Mouse (Mus musculus) intestine, postnatal 0 days (tissue): ENCODE results near the gene Shkbp1. TPM values are rescaled to one million over a fixed set of nuclear protein-coding genes. Genes with fewer than 3 reads are reported as not detected.

Source experiments
- ATAC-seq: fragments of 200-750 bp; cut with Nextera tagmentation; 2 replicates; pipeline ENCODE4 v1.8.0; 2017; ENCODE audit warnings: mild to moderate bottlenecking, moderate TSS enrichment, moderate library complexity
- H3K27ac ChIP-seq: fragments of 300-500 bp; sonication (generic); 2 replicates; pipeline ENCODE4 v1.5.1; 2014; ENCODE audit warnings: mild to moderate bottlenecking, low read depth, low read length, moderate library complexity
- H3K27me3 ChIP-seq: fragments of 300-500 bp; sonication (generic); replicated peaks from 2 replicates; pipeline ENCODE4 v1.6.1; 2014; ENCODE audit warnings: low read length, mixed read lengths; ENCODE audit not compliant: control insufficient read depth, insufficient read depth
- H3K36me3 ChIP-seq: fragments of 300-500 bp; sonication (generic); 2 replicates; pipeline ENCODE4 v1.6.1; 2014; ENCODE audit warnings: mild to moderate bottlenecking, moderate library complexity; ENCODE audit not compliant: control insufficient read depth, insufficient read depth
- H3K4me1 ChIP-seq: fragments of 300-500 bp; sonication (generic); replicated peaks from 2 replicates; pipeline ENCODE4 v1.6.1; 2014; ENCODE audit warnings: antibody characterized with exemption, low read length, mixed read lengths; ENCODE audit not compliant: control insufficient read depth, insufficient read depth
- H3K4me2 ChIP-seq: fragments of 300-500 bp; sonication (generic); replicated peaks from 2 replicates; pipeline ENCODE4 v1.6.1; 2014; ENCODE audit warnings: low read depth, mild to moderate bottlenecking, moderate library complexity
- H3K4me3 ChIP-seq: fragments of 300-500 bp; sonication (generic); 2 replicates; pipeline ENCODE4 v1.5.1; 2014; ENCODE audit warnings: low read depth, low read length
- H3K9ac ChIP-seq: fragments of 300-500 bp; sonication (generic); 2 replicates; pipeline ENCODE4 v1.6.1; 2014; ENCODE audit warnings: mild to moderate bottlenecking, low read depth, low read length
- H3K9me3 ChIP-seq: fragments of 300-500 bp; sonication (generic); 2 replicates; pipeline ENCODE4 v1.6.1; 2016; ENCODE audit warnings: mixed run types; ENCODE audit not compliant: control insufficient read depth
- CTCF ChIP-seq: sonication (generic); IDR thresholded peaks from 2 replicates; pipeline ENCODE4 v1.5.1; 2016; ENCODE audit warnings: low read depth, mild to moderate bottlenecking, control low read depth, antibody characterized with exemption, moderate library complexity
- WGBS: fragments of 180-500 bp; shearing (Covaris S2); extraction: QIAGEN DNeasy Blood & Tissue Kit; methylation state at CpG from one replicate; pipeline ENCODE4 v1.1.7; 2014; 5-methylcytosine and 5-hydroxymethylcytosine counted together
- polyA plus RNA-seq: library from polyadenylated mRNA; unstranded; fragments of >200 nt; fragmentation: Nextera tagmentation; extraction: Ambion mirVana; gene quantifications from 2 replicates; pipeline ENCODE4 v1.2.1, GENCODE M21; 2015

The Shkbp1 gene
- polyA plus RNA-seq, 1 experiment from 2014 or later, result 26.9 TPM

DNA sequence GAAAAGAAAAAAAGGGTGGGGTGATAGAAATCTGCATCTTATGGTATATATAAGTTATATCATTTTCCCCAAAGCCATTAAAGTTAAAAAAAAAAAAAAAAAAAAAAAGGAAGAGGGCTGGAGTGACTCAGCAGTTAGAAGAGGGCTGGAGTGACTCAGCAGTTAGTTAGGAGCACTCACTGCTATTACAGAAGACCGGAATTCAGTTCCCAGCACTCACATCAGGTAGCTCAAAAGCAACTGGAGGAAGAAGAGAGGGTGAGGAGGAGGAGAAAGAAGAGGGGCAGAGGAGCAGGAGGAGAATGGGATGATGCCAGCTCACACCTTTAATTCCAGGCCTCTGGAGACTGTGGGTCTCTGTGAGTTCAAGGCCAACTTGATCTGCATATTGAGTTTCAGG, 27.4 kb upstream of the Shkbp1 start:
- no peak overlapping the region for H3K9ac ChIP-seq
- 79% methylated on average over 1 of the region's 1 CpGs for WGBS
- no peaks in the 10 kb centered on the region for H3K4me1 ChIP-seq
- ATAC-seq, result no peak
- no peaks in the 10 kb centered on the region for H3K9me3 ChIP-seq
- no peak overlapping the region for H3K4me3 ChIP-seq
- no peak overlapping the region for H3K27ac ChIP-seq
- no peaks in the 10 kb centered on the region for H3K36me3 ChIP-seq
- no peaks in the 10 kb centered on the region for H3K27me3 ChIP-seq
- H3K4me2 ChIP-seq, result no peak overlapping the region
- TF ChIP-seq CTCF, result no peak

DNA sequence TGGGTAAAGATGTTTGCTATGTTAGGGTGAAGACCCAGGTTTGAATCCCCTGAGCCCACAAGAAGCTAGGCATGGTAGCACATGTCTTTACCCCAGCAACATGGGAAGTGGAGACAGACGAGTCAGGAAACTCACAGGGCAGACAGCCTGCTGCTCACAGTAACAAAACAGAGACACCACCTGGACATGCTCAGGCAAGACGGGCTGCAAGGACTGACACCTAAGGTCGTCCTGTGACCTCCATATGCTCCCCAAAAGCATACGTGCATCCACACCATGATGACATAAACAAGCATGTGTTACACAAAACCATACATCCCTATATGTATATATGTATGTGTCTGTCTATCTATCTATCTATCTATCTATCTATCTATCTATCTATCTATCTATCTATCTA, 25.7 kb upstream of the Shkbp1 start:
- Histone ChIP-seq H3K27ac (no peak overlapping the region), H3K4me3 (no peak overlapping the region), H3K27me3 (peaks cover 9% of the 10 kb centered on the region; the same call in 1 of the 2 replicates), H3K9me3 (no peaks in the 10 kb centered on the region), H3K9ac (no peak overlapping the region), H3K4me2 (no peak overlapping the region), H3K4me1 (no peaks in the 10 kb centered on the region), H3K36me3 (no peaks in the 10 kb centered on the region)
- no peak for TF ChIP-seq CTCF
- 49% methylated on average over 4 of the region's 4 CpGs for WGBS
- ATAC-seq, result no peak

DNA sequence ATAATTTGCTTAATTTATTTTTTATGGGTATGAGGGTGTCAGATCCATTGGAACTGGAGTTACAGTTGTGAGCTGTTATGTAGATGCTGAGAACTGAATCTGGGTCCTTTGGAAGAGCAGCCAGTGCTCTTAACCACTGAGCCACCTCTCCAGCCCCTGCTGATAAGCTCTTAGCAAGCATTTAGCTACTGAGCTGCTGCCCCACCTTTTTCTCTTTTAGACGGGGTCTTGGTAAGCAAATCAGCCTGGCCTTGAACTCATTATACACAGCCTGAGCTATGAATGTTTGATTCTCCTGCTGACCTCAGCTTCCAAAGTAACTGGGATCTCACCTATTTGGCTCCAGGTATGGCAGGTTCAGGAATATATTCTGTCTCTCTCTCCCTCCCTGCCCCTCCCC, 25.2 kb upstream of the Shkbp1 start:
- 12% methylated on average over 1 of the region's 1 CpGs for WGBS
- Histone ChIP-seq H3K9ac (no peak overlapping the region), H3K9me3 (no peaks in the 10 kb centered on the region), H3K4me3 (no peak overlapping the region), H3K4me1 (no peaks in the 10 kb centered on the region), H3K27ac (no peak overlapping the region), H3K36me3 (no peaks in the 10 kb centered on the region), H3K27me3 (peaks cover 15% of the 10 kb centered on the region; the same call in 1 of the 2 replicates), H3K4me2 (no peak overlapping the region)
- TF ChIP-seq CTCF, result no peak
- ATAC-seq, result no peak

DNA sequence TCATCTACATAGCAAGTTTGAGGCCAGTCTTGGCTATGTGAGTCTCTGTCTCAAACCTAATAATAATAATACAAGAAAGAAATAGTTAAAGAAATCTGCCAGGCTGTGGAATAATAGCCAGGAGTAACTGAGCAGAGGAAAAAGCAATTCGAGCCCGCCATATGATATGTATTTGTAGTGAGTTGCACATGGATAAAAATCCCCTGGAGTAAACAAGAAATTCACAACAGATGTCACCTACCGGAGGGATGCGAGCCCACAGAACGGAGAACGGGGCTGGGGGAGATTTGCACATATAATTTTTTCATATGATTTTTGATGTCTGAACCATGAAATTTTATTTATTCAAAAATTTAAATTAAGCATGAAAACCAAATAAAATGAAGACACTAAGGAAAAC, 24.0 kb upstream of the Shkbp1 start:
- Histone ChIP-seq H3K4me1 (no peaks in the 10 kb centered on the region), H3K9me3 (no peaks in the 10 kb centered on the region), H3K27ac (no peak overlapping the region), H3K4me3 (no peak overlapping the region), H3K9ac (no peak overlapping the region), H3K36me3 (no peaks in the 10 kb centered on the region), H3K27me3 (peaks cover 24% of the 10 kb centered on the region), H3K4me2 (no peak overlapping the region)
- no peak for TF ChIP-seq CTCF
- WGBS, result 86% methylated on average over 6 of the region's 6 CpGs
- no peak for ATAC-seq

DNA sequence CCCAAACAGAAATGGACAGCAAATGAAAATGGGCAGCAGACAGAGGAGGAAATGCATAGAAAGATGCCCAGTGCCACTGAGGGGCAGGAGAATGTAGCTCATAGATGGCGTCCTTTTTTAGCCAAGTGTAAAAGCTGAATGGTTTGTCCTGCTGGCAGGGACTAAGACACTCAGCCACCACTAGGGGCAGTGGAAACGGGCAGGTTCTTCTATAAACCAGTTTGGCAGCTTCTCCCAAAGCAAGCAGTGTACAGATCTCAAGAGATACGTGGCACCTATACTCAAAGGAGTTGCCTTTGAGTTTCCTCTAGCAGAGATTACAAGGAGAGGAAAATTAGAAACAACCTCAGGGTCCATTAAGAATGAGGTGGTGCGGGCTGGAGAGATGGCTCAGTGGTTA, 22.6 kb upstream of the Shkbp1 start:
- WGBS, result 12% methylated on average over 4 of the region's 4 CpGs

DNA sequence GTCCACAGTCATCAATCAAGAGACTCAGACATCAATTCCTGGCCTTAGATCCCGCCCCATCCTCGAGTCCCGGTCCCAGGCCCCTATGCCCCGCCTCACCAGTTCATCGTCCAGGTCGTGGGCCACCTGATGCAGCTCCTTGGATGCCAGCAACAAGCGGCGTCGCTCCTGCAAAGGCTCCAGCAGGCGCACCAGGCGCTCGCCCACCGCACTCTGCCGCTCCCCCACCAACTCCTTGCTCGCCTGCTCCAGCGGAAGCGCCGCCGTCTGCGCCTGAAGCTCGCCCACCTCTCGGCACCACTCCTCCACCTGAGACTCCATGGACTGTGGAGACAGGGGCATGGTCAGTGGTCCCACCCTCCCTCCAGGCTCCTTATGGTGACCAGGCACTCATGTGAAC, 19.5 kb upstream of the Shkbp1 start:
- no peak overlapping the region for H3K27ac ChIP-seq
- peaks cover 64% of the 10 kb centered on the region for H3K27me3 ChIP-seq
- no peak overlapping the region; the same call in 1 of the 2 replicates for H3K4me3 ChIP-seq
- H3K4me1 ChIP-seq, result no peaks in the 10 kb centered on the region
- no peak for ATAC-seq
- TF ChIP-seq CTCF, result no peak
- H3K9me3 ChIP-seq, result no peaks in the 10 kb centered on the region
- WGBS, result 1% methylated on average over 19 of the region's 22 CpGs
- H3K9ac ChIP-seq, result no peak overlapping the region
- no peak overlapping the region for H3K4me2 ChIP-seq
- no peaks in the 10 kb centered on the region for H3K36me3 ChIP-seq

More for the DNA sequence above, 22.6 kb upstream of the Shkbp1 start:
- Histone ChIP-seq H3K36me3 (no peaks in the 10 kb centered on the region), H3K4me2 (no peak overlapping the region), H3K4me1 (no peaks in the 10 kb centered on the region), H3K9ac (no peak overlapping the region), H3K27ac (no peak overlapping the region), H3K4me3 (no peak overlapping the region), H3K27me3 (peaks cover 35% of the 10 kb centered on the region), H3K9me3 (no peaks in the 10 kb centered on the region)
- peak; percentile 64 for ATAC-seq
- peak; percentile 73 for TF ChIP-seq CTCF
